Mouse (Mus musculus): ENCODE measurements at regions not wholly inside any gene's neighbourhood (a gene's known extent, or its start where the extent isn't known, plus 50 kb on each side); places are given as distances from the start of the nearest gene placed in this dataset.

DNA sequence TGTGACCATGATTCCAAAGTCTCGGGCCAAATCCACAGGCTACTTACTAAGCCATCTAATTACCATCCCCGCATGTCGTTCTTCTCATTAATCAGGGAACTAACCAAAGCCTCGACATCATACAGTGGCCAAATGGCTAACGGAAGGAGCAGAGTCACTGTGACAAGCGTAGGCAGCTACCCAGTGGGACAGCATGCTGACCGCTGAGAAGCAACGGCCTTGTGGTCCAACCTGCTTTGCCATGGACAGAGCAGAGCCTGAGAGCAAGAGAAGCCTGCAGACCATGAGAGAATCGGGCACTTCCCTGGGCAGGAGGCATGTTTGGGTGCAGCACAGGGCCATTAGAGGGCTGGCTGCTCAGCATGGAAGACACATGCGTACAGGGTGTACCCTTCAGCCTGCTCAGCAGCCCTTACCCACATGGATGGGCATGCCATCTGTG, 268.5 kb upstream of the Atp2b1 start:
- TF ChIP-seq GATA1 (IDR thresholded peaks at IDR 0.05; ENCODE audit: borderline replicate concordance, low read length) = no peak
- no peak for TF ChIP-seq POLR2AphosphoS5 (IDR thresholded peaks at IDR 0.05; ENCODE audit: insufficient replicate concordance, low read depth, low read length)
